Comparison of ENCODE assay signal across 30 mouse cellular contexts in genomic region chr14:54579638-54580037, GRCm38 (mm10). TPM values are rescaled to one million over a fixed set of nuclear protein-coding genes. Genes with fewer than 3 reads are reported as not detected.
DNase-seq lines count a peak whose midpoint lies in the region; ATAC-seq and TF ChIP-seq lines count a peak whose summit lies in the region.
"Had no signal": no experiment of that assay in that cellular context is flagged by ENCODE, and none has a peak within 500 bp of the region (broad histone marks: within the 10 kb centered on the region; RNA-seq: fewer than 3 reads in every experiment).

No protein-coding gene starts in this region.

- peaks cover 25% of the 10 kb centered on the region for H3K36me3 ChIP-seq in forebrain, embryonic 10.5 days (replicated peaks)
- H3K36me3 ChIP-seq in forebrain, embryonic 14.5 days (ENCODE audit: control insufficient read depth, insufficient read depth, low read length): 0 out of 2 replicates have a peak, but pooled peaks cover 9% of the 10 kb centered on the region
- H3K36me3 ChIP-seq in liver, adult 2 months (ENCODE audit: control insufficient read depth, insufficient read depth, low read length): no peaks in the 10 kb centered on the region

- peaks cover 17% of the 10 kb centered on the region for H3K79me2 ChIP-seq in liver, adult 2 months (ENCODE audit: control insufficient read depth, insufficient read depth, low read length)

- no peak overlapping the region for H3K4me2 ChIP-seq in forebrain, embryonic 14.5 days (ENCODE audit: low read length)
- H3K4me2 ChIP-seq: embryonic facial prominence, embryonic 15.5 days; heart, embryonic 11.5 days; hindbrain, embryonic 14.5 days; lung, embryonic 15.5 days had no signal

- H3K4me3 ChIP-seq in forebrain, embryonic 10.5 days: no peak overlapping the region
- no peak overlapping the region for H3K4me3 ChIP-seq in forebrain, embryonic 14.5 days (ENCODE audit: low read depth, low read length)
- no peak overlapping the region for H3K4me3 ChIP-seq in lung, adult 2 months (replicated peaks; ENCODE audit: extremely low read depth, low read depth, low read length)
- H3K4me3 ChIP-seq in liver, adult 2 months (ENCODE audit: insufficient read depth, low read depth, low read length): no peak overlapping the region
- H3K4me3 ChIP-seq: embryonic facial prominence, embryonic 15.5 days; lung, embryonic 15.5 days; midbrain, embryonic 10.5 days had no signal

- intact Hi-C loops in heart, postnatal 14 days (cut with DNase I): loop anchor here (5.0 kb wide), 3 partner anchors 52 to 352 kb away; partner anchors contain the start of genes Cdh24 and Gm17606

- 83% methylated on average over 7 of the region's 7 CpGs for WGBS in forebrain, embryonic 10.5 days
- 88% methylated on average over 7 of the region's 7 CpGs for WGBS in forebrain, embryonic 14.5 days
- 51% methylated on average over 7 of the region's 7 CpGs for WGBS in lung, adult 2 months
- 59% methylated on average over 7 of the region's 7 CpGs for WGBS in liver, adult 2 months

- H3K27me3 ChIP-seq in forebrain, embryonic 10.5 days (ENCODE audit: poor library complexity, severe bottlenecking): peaks cover 3% of the 10 kb centered on the region; the same call in 1 of the 2 replicates
- H3K27me3 ChIP-seq in forebrain, embryonic 14.5 days (replicated peaks; ENCODE audit: control insufficient read depth, insufficient read depth, low read length): 0 out of 2 replicates have a peak, but pooled peaks cover 10% of the 10 kb centered on the region
- H3K27me3 ChIP-seq in liver, adult 2 months (ENCODE audit: control insufficient read depth, insufficient read depth, low read length): no peaks in the 10 kb centered on the region
- H3K27me3 ChIP-seq: embryonic facial prominence, embryonic 15.5 days; lung, embryonic 15.5 days had no signal

- TF ChIP-seq POLR2A in lung, adult 2 months (IDR thresholded peaks at IDR 0.05; ENCODE audit: borderline replicate concordance, extremely low read depth, low read depth, low read length): no peak
- TF ChIP-seq POLR2A in liver, adult 2 months (IDR thresholded peaks at IDR 0.05; ENCODE audit: extremely low read depth, insufficient read depth, low read length): no peak

- peaks cover 41% of the 10 kb centered on the region for H3K4me1 ChIP-seq in forebrain, embryonic 10.5 days
- peaks cover 9% of the 10 kb centered on the region; the same call in 1 of the 2 replicates for H3K4me1 ChIP-seq in forebrain, embryonic 14.5 days (ENCODE audit: control insufficient read depth, insufficient read depth, low read length)
- H3K4me1 ChIP-seq in lung, adult 2 months (ENCODE audit: control insufficient read depth, insufficient read depth, low read length): peaks cover 4% of the 10 kb centered on the region
- H3K4me1 ChIP-seq in liver, adult 2 months (ENCODE audit: control insufficient read depth, insufficient read depth, low read length): peaks cover 36% of the 10 kb centered on the region

- H3K9me3 ChIP-seq in forebrain, embryonic 10.5 days: no peaks in the 10 kb centered on the region
- no peaks in the 10 kb centered on the region for H3K9me3 ChIP-seq in forebrain, embryonic 14.5 days (replicated peaks; ENCODE audit: control insufficient read depth, low read length)
- H3K9me3 ChIP-seq: embryonic facial prominence, embryonic 15.5 days; lung, embryonic 15.5 days; midbrain, embryonic 10.5 days had no signal

- no peak for DNase-seq in forebrain, embryonic 10.5 days (ENCODE audit: extremely low spot score, low spot score)
- no peak for DNase-seq in forebrain, embryonic 14.5 days (ENCODE audit: low spot score)
- DNase-seq in lung, postnatal 36 days: peak; percentile 54
- DNase-seq in lung, adult 2 months: no peak
- DNase-seq in liver, adult 2 months (ENCODE audit: extremely low read depth, low read depth, low spot score): no peak
- DNase-seq in heart, postnatal 14 days: no peak
- DNase-seq: adrenal gland, adult 8-10 months; cerebellum, adult 8-10 months; forebrain, postnatal 0 days; kidney, postnatal 14 days; spleen, adult 18-20 months; thymus, adult 18-20 months; thymus, postnatal 25 days had no signal

- 0 out of 2 replicates have a peak overlapping the region, but pooled peaks have one; percentile 35 for H3K27ac ChIP-seq in forebrain, embryonic 10.5 days
- no peak overlapping the region for H3K27ac ChIP-seq in forebrain, embryonic 14.5 days (ENCODE audit: low read depth, low read length)
- peak overlapping the region; percentile 83 for H3K27ac ChIP-seq in liver, adult 2 months (replicated peaks; ENCODE audit: insufficient read depth, low read depth, low read length)
- H3K27ac ChIP-seq: embryonic facial prominence, embryonic 15.5 days; hindbrain, embryonic 14.5 days; liver, embryonic 14.5 days; lung, embryonic 15.5 days; macrophage; midbrain, embryonic 10.5 days; stomach, postnatal 0 days had no signal

- no peak for ATAC-seq in forebrain, embryonic 14.5 days
- 0 out of 2 replicates have a peak, but pooled peaks have one; percentile 30 for ATAC-seq in megakaryocyte progenitor cell, adult 5-6 weeks (replicated peaks; ENCODE audit: poor library complexity)
- ATAC-seq in activated CD4-positive, CD25-positive, alpha-beta regulatory T cell, adult 4 months: no peak
- ATAC-seq: forebrain, postnatal 0 days; intestine, postnatal 0 days; midbrain, embryonic 16.5 days had no signal

- no peak for TF ChIP-seq CTCF in lung, adult 2 months (IDR thresholded peaks at IDR 0.05; ENCODE audit: insufficient read depth, low read length)
- TF ChIP-seq CTCF in liver, adult 2 months (IDR thresholded peaks at IDR 0.05; ENCODE audit: low read depth, low read length): no peak

- no peak overlapping the region for H3K9ac ChIP-seq in forebrain, embryonic 14.5 days (ENCODE audit: low read length)
- H3K9ac ChIP-seq in liver, adult 2 months (ENCODE audit: low read depth, low read length): no peak overlapping the region
- H3K9ac ChIP-seq: embryonic facial prominence, embryonic 15.5 days; forebrain, postnatal 0 days; hindbrain, embryonic 14.5 days; liver, embryonic 14.5 days; lung, embryonic 15.5 days had no signal

RNA-seq across cellular contexts. Expression of gene Ajuba, which starts 2.3 kb away (rescaled TPM):
- 79.1 and 98.7 TPM in 2 replicates for polyA plus RNA-seq in forebrain, embryonic 10.5 days (2016; fragmentation: Nextera tagmentation; extraction: Ambion mirVana)
- 3.4 and 4.0 TPM in 2 replicates for polyA plus RNA-seq in forebrain, embryonic 14.5 days (2014; fragmentation: Nextera tagmentation; extraction: Ambion mirVana)
- polyA plus RNA-seq in lung, adult 2 months (2012; rRNA removed): 36.4 and 49.6 TPM in 2 replicates
- total RNA-seq in liver, adult 2 months (2014; rRNA removed): 3.8 TPM in 2 replicates
- 9.9 and 12.2 TPM in 2 replicates for polyA plus RNA-seq in liver, adult 2 months (2012; rRNA removed)
- total RNA-seq in megakaryocyte progenitor cell, adult 5-6 weeks (2015): 1.2 and 2.1 TPM in 2 replicates
- 0.29 and 1.2 TPM in 2 replicates for total RNA-seq in megakaryocyte progenitor cell, adult 5-6 weeks (2017)
- under 1 TPM in 1 of 2 experiments, not detected in 1; 0.20 TPM for polyA plus RNA-seq in activated CD4-positive, CD25-positive, alpha-beta regulatory T cell, adult 4 months (2017; shearing (Covaris generic))
- total RNA-seq in heart, postnatal 14 days (2021): 10 to 100 TPM; 10.2 to 10.7 TPM

RNA-seq across cellular contexts. Expression of gene Haus4, which starts 25.2 kb away (rescaled TPM):
- 59.1 and 65.4 TPM in 2 replicates for polyA plus RNA-seq in forebrain, embryonic 10.5 days (2016; fragmentation: Nextera tagmentation; extraction: Ambion mirVana)
- polyA plus RNA-seq in forebrain, embryonic 14.5 days (2014; fragmentation: Nextera tagmentation; extraction: Ambion mirVana): 24.9 and 27.3 TPM in 2 replicates
- 7.4 and 7.9 TPM in 2 replicates for polyA plus RNA-seq in lung, adult 2 months (2012; rRNA removed)
- 13.7 and 13.8 TPM in 2 replicates for total RNA-seq in liver, adult 2 months (2014; rRNA removed)
- 7.4 and 10.9 TPM in 2 replicates for polyA plus RNA-seq in liver, adult 2 months (2012; rRNA removed)
- total RNA-seq in megakaryocyte progenitor cell, adult 5-6 weeks (2015): 62.1 and 62.7 TPM in 2 replicates
- 90.7 and 94.0 TPM in 2 replicates for total RNA-seq in megakaryocyte progenitor cell, adult 5-6 weeks (2017)
- 10 to 100 TPM; 30.2 to 33.5 TPM for polyA plus RNA-seq in activated CD4-positive, CD25-positive, alpha-beta regulatory T cell, adult 4 months (2017; shearing (Covaris generic))
- total RNA-seq in heart, postnatal 14 days (2021): 1 to 10 TPM; 5.2 to 6.1 TPM

RNA-seq across cellular contexts. Expression of gene 4931414P19Rik, which starts 26.2 kb away (rescaled TPM):
- polyA plus RNA-seq in forebrain, embryonic 10.5 days (2016; fragmentation: Nextera tagmentation; extraction: Ambion mirVana): 9.5 and 11.0 TPM in 2 replicates
- polyA plus RNA-seq in forebrain, embryonic 14.5 days (2014; fragmentation: Nextera tagmentation; extraction: Ambion mirVana): 6.3 and 8.7 TPM in 2 replicates
- 6.5 and 7.3 TPM in 2 replicates for polyA plus RNA-seq in lung, adult 2 months (2012; rRNA removed)
- 3.0 and 3.1 TPM in 2 replicates for total RNA-seq in liver, adult 2 months (2014; rRNA removed)
- 2.6 and 4.3 TPM in 2 replicates for polyA plus RNA-seq in liver, adult 2 months (2012; rRNA removed)
- 6.9 and 14.0 TPM in 2 replicates for total RNA-seq in megakaryocyte progenitor cell, adult 5-6 weeks (2015)
- total RNA-seq in megakaryocyte progenitor cell, adult 5-6 weeks (2017): 5.1 TPM in 2 replicates
- polyA plus RNA-seq in activated CD4-positive, CD25-positive, alpha-beta regulatory T cell, adult 4 months (2017; shearing (Covaris generic)): 1 to 10 TPM; 2.3 TPM
- total RNA-seq in heart, postnatal 14 days (2021): 1 to 10 TPM; 5.0 to 6.0 TPM

RNA-seq across cellular contexts. Expression of gene Psmb5, which starts 38.2 kb away (rescaled TPM):
- 478 and 497 TPM in 2 replicates for polyA plus RNA-seq in forebrain, embryonic 10.5 days (2016; fragmentation: Nextera tagmentation; extraction: Ambion mirVana)
- 506 and 542 TPM in 2 replicates for polyA plus RNA-seq in forebrain, embryonic 14.5 days (2014; fragmentation: Nextera tagmentation; extraction: Ambion mirVana)
- polyA plus RNA-seq in lung, adult 2 months (2012; rRNA removed): 129 and 146 TPM in 2 replicates
- 179 and 181 TPM in 2 replicates for total RNA-seq in liver, adult 2 months (2014; rRNA removed)
- polyA plus RNA-seq in liver, adult 2 months (2012; rRNA removed): 217 and 221 TPM in 2 replicates
- total RNA-seq in megakaryocyte progenitor cell, adult 5-6 weeks (2015): 189 and 217 TPM in 2 replicates
- total RNA-seq in megakaryocyte progenitor cell, adult 5-6 weeks (2017): 58.9 and 64.6 TPM in 2 replicates
- polyA plus RNA-seq in activated CD4-positive, CD25-positive, alpha-beta regulatory T cell, adult 4 months (2017; shearing (Covaris generic)): 100 to 1,000 TPM; 178 to 210 TPM
- 100 to 1,000 TPM; 186 to 196 TPM for total RNA-seq in heart, postnatal 14 days (2021)

RNA-seq across cellular contexts. Expression of gene Psmb11, which starts 41.6 kb away (rescaled TPM):
- 0.05 and 0.12 TPM in 2 replicates for polyA plus RNA-seq in forebrain, embryonic 10.5 days (2016; fragmentation: Nextera tagmentation; extraction: Ambion mirVana)
- polyA plus RNA-seq in forebrain, embryonic 14.5 days (2014; fragmentation: Nextera tagmentation; extraction: Ambion mirVana): not detected in 2 replicates
- not detected in 2 replicates for polyA plus RNA-seq in lung, adult 2 months (2012; rRNA removed)
- not detected in 2 replicates for total RNA-seq in liver, adult 2 months (2014; rRNA removed)
- not detected in 2 replicates for polyA plus RNA-seq in liver, adult 2 months (2012; rRNA removed)
- total RNA-seq in megakaryocyte progenitor cell, adult 5-6 weeks (2015): not detected in 2 replicates
- total RNA-seq in megakaryocyte progenitor cell, adult 5-6 weeks (2017): 0.04 TPM in 1 of 2 replicates, not detected in the other
- polyA plus RNA-seq in activated CD4-positive, CD25-positive, alpha-beta regulatory T cell, adult 4 months (2017; shearing (Covaris generic)): not detected
- 1 to 10 TPM in 1 of 2 experiments, not detected in 1; 1.1 TPM for total RNA-seq in heart, postnatal 14 days (2021)
- total RNA-seq: adrenal gland, adult 8-10 months; adrenal gland, postnatal 4 days; forebrain, postnatal 0 days; gastrocnemius, adult 8-10 months; hematopoietic stem cell, adult 5-6 weeks had no signal
- polyA plus RNA-seq: embryonic facial prominence, embryonic 15.5 days; gonadal fat pad, adult 2 months; heart, embryonic 11.5 days; intestine, postnatal 0 days; kidney, embryonic 14.5 days; macrophage; midbrain, embryonic 16.5 days; stomach, postnatal 0 days had no signal
